Mouse (Mus musculus) mouse embryonic stem cell (cell line): Measurements from ENCODE around the gene Stx12.

Source experiments
- in situ Hi-C, 2 experiments: fragments of 300-500 bp; cut with MboI; formaldehyde crosslinking; loops; 1 replicate in 1 of 2; 3 replicates in 1 of 2; pipeline ENCODE4 v1.14.3; 2019 to 2020; ENCODE audit warnings: low sequenced_read_pairs in 2 of 2, low pct_unique_long_range_greater_than_20kb in 1 of 2, mixed read lengths in 1 of 2; ENCODE audit not compliant: unreplicated experiment in 1 of 2

Stx12 gene

DNA sequence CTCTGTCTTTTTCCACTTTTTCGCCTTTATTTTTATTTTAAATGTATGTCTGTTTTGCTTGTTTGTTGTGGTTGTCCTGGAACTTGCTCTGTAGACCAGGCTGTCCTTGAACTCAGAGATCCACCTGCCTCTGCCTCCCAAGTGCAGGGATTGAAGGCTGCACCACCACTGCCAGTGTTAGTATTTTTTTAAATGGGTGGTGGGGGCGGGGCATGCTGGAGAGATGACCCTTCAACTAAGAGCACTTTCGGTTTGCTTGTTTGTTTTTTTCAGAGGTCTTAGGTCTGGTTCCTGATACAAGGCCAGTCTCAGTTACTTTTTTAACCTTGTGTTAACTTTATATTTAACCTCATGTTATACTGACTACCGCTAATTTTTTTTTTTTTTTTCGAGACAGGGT is 79.2 kb downstream of the Stx12 start:
- in situ Hi-C loops = no loop called here

DNA sequence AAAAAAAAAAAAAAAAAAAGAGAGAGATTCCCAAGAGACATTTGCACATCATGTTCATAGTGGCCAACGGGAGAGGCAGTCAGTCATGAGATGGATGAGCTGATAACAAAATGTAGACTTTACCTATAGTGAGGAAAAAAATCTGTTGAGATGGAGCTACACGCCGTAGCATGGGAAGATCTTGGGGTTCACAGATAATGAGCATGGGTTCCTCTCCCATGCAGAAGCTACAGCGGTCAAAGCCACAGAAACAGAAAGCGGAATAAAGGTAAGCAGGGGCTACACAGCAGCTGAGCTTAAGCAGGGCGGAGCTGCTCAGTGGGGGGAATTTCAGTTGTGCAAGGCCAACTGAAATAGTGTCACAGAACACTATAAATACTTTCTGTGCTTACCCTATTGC is 80.0 kb downstream of the Stx12 start:
- in situ Hi-C loops = no loop called here

DNA sequence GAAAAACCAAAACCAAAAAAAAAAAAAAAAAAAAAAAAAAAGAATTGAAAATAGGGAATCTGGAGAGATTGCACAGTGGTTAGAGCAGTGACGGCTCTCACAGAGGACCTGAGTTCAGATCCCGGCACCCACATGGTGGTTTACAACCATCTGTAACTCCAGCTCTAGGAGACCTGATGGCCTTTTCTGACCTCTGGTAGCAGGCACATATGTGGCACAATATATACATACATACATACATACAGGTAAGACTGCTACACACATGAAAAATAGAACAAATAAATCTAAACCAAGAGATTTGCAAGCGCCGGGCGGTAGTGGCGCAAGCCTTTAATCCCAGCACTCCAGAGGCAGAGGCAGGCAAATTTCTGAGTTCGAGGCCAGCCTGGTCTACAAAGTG is 80.4 kb downstream of the Stx12 start:
- in situ Hi-C loops = no loop called here
